Mouse (Mus musculus) gastrocnemius, adult 18-20 months (tissue): ENCODE results near the gene Olfr600. TPM values are rescaled to one million over a fixed set of nuclear protein-coding genes. Genes with fewer than 3 reads are reported as not detected.
"Not testable (repeated sequence)": the region's sequence is repeated elsewhere in the genome, so short reads cannot be mapped to it uniquely, and the experiment has no call there.

Source experiments
- DNase-seq: peaks from one replicate; pipeline ENCODE4 v3.0.0; 2021; ENCODE audit warnings: low spot score
- long read RNA-seq, 2 experiments: library from polyadenylated mRNA; stranded (forward); transcript quantifications; one replicate each; pipeline ENCODE4 v2.0.0; 2021
- total RNA-seq, 2 experiments: library from RNA; stranded (reverse); gene quantifications; 2 replicates each; pipeline ENCODE4 v1.2.3; 2021

The Olfr600 gene
- total RNA-seq: not detected
- long read RNA-seq, experiment 1: 0 reads
- long read RNA-seq, experiment 2: 0 reads

GRCm38 (mm10) chr7:103349569-103349968, at the start of gene Olfr600:
TSS of gene Olfr600 (minus strand) at chr7:103349669.
- no peak for DNase-seq

- no peak for DNase-seq
Measured at GRCm38 (mm10) chr7:103398981-103399380, 49.5 kb upstream of the Olfr600 start.

DNA sequence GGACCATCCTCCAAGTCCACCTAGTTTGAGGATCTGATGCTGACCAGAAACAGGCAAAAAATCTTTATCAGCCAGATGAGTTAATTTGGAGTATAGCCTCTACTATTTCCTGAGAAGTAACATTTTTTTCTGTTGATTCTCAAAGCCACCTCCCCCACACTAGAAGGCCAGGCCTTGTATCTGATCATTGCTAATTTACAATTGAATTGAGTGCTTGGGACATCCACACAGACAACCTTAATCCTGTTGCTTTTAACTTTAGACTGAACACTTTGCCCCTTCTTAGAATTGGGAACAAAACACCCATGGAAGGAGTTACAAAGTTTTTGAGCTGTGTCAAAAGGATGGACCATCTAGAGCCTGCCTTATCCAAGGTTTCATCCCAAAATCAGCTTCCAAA, 48.3 kb upstream of the Olfr600 start:
- no peak for DNase-seq

DNA sequence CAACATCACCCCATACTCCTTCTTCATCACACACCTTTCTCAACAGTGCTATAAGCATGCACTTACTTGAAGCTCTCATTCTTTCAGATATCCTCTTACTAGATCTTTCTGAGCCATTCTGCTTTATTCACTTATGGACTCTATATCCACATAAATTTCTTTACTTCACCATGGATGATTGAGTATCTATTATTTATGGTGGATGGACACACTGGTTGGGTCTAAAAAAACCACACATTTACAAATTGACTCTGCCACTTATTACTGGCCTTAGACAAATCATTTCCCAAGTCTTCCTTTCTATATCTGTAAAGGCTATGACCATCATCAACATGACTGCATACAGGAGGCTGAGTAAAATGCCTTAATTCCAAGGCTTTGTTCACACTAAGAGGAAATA, 36.6 kb upstream of the Olfr600 start, which contains the start of gene Olfr603:
Gene Olfr603 (minus strand): TSS at position 101 of the 400 bp plus-strand sequence.
- DNase-seq: no peak

GRCm38 (mm10) chr7:103362555-103362954, 13.1 kb upstream of the Olfr600 start, which contains the start of gene Olfr601:
TSS of gene Olfr601 (minus strand) at chr7:103362655.
- no peak for DNase-seq

DNA sequence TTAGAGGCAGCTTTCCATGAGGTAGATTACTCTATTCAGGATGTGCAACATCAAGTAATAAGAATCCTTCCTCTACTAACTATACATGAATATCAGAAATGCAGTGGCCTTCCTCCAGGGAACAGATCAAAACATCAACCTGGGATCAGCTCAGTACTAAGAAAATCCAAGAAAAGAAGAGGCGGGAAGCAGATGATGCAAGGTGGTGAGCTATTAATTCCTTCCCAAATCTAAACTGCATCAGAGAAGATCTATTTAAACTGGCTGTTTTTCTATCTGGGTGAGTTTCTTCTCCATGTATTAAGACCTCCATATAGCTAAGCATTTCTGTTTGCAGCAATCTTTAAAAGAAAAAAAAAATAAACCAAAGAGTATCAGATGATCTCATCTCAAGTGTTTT, 13.9 kb downstream of the Olfr600 start, which contains the start of gene Olfr599:
Gene Olfr599 (plus strand): TSS at position 301 of the 400 bp plus-strand sequence.
- no peak for DNase-seq

- no peak for DNase-seq
Measured at GRCm38 (mm10) chr7:103323268-103323667, 26.2 kb downstream of the Olfr600 start, which contains the start of gene Olfr598. TSS of gene Olfr598 (plus strand) at chr7:103323568.

DNA sequence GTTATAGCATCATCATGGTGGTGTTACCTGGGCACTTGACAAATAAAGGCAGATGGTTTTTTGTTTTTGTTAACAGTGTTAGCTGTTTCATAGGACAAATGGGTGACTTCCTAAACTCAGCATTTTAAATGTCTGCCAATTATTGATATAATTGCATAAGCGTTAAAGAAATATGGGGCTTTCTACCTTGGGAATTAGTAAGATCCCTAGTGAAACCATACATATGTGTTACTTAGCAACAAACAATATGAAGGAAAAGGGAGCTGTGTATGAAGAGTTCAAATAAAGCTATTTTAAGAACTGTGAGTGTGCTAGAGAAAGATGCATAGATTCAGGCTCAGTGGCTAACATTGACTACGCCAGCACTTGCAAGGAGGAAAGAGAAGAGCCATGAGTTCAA, 33.5 kb downstream of the Olfr600 start, which contains the start of gene Olfr597:
Gene Olfr597 (plus strand): TSS at position 301 of the 400 bp plus-strand sequence.
- DNase-seq: not testable (repeated sequence)

DNA sequence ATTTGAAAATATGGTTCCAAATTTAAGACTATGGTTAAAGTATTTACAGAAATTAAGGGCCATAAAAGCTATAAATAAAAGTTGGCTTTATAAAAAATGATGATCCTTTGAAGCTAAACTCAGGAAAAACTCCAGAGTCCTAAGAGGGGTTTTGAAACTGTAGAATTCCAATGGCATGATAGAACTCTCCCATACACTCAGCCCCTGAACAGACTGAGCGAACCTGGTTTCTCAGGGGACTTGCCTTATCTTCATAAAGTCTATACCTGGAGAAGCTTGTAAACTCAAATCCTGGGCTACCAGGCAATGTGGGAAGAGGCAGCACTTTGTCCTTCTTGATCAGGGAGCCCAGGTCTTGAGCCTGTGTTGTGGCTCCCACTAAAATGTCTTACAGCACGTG, 44.1 kb downstream of the Olfr600 start, which contains the start of gene Olfr596:
Gene Olfr596 (plus strand): TSS at position 301 of the 400 bp plus-strand sequence.
- not testable (repeated sequence) for DNase-seq

Other genes with a start within 250 kb of the Olfr600 start
- gene Olfr586, start 224.0 kb downstream of the Olfr600 start, total RNA-seq: not detected
- not detected for gene Olfr588-ps1, start 208.8 kb downstream of the Olfr600 start, total RNA-seq
- not detected for gene Olfr589, start 193.3 kb downstream of the Olfr600 start, total RNA-seq
- not detected for gene Olfr591, start 171.3 kb downstream of the Olfr600 start, total RNA-seq
- not detected for gene Olfr592, start 164.9 kb downstream of the Olfr600 start, total RNA-seq
- not detected for gene Olfr593, start 137.8 kb downstream of the Olfr600 start, total RNA-seq
- gene Olfr594, start 132.7 kb downstream of the Olfr600 start, total RNA-seq: not detected
- not detected for gene Usp17ld, start 97.2 kb downstream of the Olfr600 start, total RNA-seq
- gene Olfr596, start 44.0 kb downstream of the Olfr600 start, total RNA-seq: not detected
- gene Olfr597, start 33.4 kb downstream of the Olfr600 start, total RNA-seq: not detected
- not detected for gene Olfr598, start 26.1 kb downstream of the Olfr600 start, total RNA-seq
- gene Olfr599, start 13.8 kb downstream of the Olfr600 start, total RNA-seq: not detected
- gene Olfr601, start 13.0 kb upstream of the Olfr600 start, total RNA-seq: not detected
- not detected for gene Olfr603, start 36.5 kb upstream of the Olfr600 start, total RNA-seq
- gene Usp17lc, start 65.4 kb upstream of the Olfr600 start, total RNA-seq: not detected
- not detected for gene Olfr605, start 95.8 kb upstream of the Olfr600 start, total RNA-seq
- gene Olfr606, start 99.4 kb upstream of the Olfr600 start, total RNA-seq: not detected
- gene Olfr607, start 114.5 kb upstream of the Olfr600 start, total RNA-seq: not detected
- gene Olfr608, start 120.2 kb upstream of the Olfr600 start, total RNA-seq: not detected
- not detected for gene Olfr609, start 148.4 kb upstream of the Olfr600 start, total RNA-seq
- gene Olfr610, start 162.5 kb upstream of the Olfr600 start, total RNA-seq: not detected
- gene Olfr611, start 171.2 kb upstream of the Olfr600 start, total RNA-seq: not detected
- not detected for gene Olfr612, start 193.0 kb upstream of the Olfr600 start, total RNA-seq
- gene Olfr613, start 198.4 kb upstream of the Olfr600 start, total RNA-seq: not detected
- gene Olfr615, start 206.4 kb upstream of the Olfr600 start, total RNA-seq: not detected
- gene Olfr616, start 219.5 kb upstream of the Olfr600 start, total RNA-seq: not detected
- gene Olfr617, start 223.4 kb upstream of the Olfr600 start, total RNA-seq: not detected
- gene Olfr618, start 240.4 kb upstream of the Olfr600 start, total RNA-seq: not detected